Mouse (Mus musculus): ENCODE results near the gene Thra. TPM values are rescaled to one million over a fixed set of nuclear protein-coding genes. Genes with fewer than 3 reads are reported as not detected.
A peak's percentile ranks its signal among the peaks of the same experiment; 100 is the strongest.

Thra gene
- polyA plus RNA-seq, 1 experiment from 2014 or later = 28.0 TPM

- 0 out of 2 replicates have a peak overlapping the region, but pooled peaks have one; percentile 34 for H3K4me3 ChIP-seq (ENCODE audit: low read length)
- peaks cover 53% of the 10 kb centered on the region for H3K4me1 ChIP-seq (ENCODE audit: control insufficient read depth, insufficient read depth, low read length)
- 30% methylated on average over 12 of the region's 12 CpGs for WGBS
Measured at GRCm38 (mm10) chr11:98776052-98776764, 35.8 kb downstream of the Thra start.

GRCm38 (mm10) chr11:98776843-98777590 lies 36.6 kb downstream of the Thra start:
- peak overlapping the region; percentile 15 for H3K4me2 ChIP-seq (replicated peaks; ENCODE audit: low read depth, low read length)
- H3K9ac ChIP-seq (ENCODE audit: low read depth, low read length) = peak overlapping the region; percentile 45; the same call in 1 of the 2 replicates
- ATAC-seq (ENCODE audit: low FRiP score, low TSS enrichment) = peak; percentile 23
- H3K4me1 ChIP-seq (ENCODE audit: control insufficient read depth, insufficient read depth, low read length) = peaks cover 61% of the 10 kb centered on the region
- no peak overlapping the region for H3K4me3 ChIP-seq (ENCODE audit: low read length)
- H3K27ac ChIP-seq (ENCODE audit: low read depth, low read length) = peak overlapping the region; percentile 94
- no peaks in the 10 kb centered on the region for H3K9me3 ChIP-seq (ENCODE audit: control insufficient read depth, low read length)
- WGBS = 7% methylated on average over 9 of the region's 9 CpGs
- H3K27me3 ChIP-seq (ENCODE audit: control insufficient read depth, insufficient read depth, low read length) = no peaks in the 10 kb centered on the region
- no peaks in the 10 kb centered on the region for H3K36me3 ChIP-seq (ENCODE audit: control insufficient read depth, insufficient read depth, low read length)

More at GRCm38 (mm10) chr11:98776052-98776764, 35.8 kb downstream of the Thra start:
- Histone ChIP-seq H3K36me3 (ENCODE audit: control insufficient read depth, insufficient read depth, low read length) (no peaks in the 10 kb centered on the region), H3K27me3 (ENCODE audit: control insufficient read depth, insufficient read depth, low read length) (no peaks in the 10 kb centered on the region), H3K27ac (ENCODE audit: low read depth, low read length) (peak overlapping the region; percentile 94), H3K9me3 (ENCODE audit: control insufficient read depth, low read length) (no peaks in the 10 kb centered on the region), H3K9ac (ENCODE audit: low read depth, low read length) (peak overlapping the region; percentile 23; the same call in 1 of the 2 replicates), H3K4me2 (replicated peaks; ENCODE audit: low read depth, low read length) (peak overlapping the region; percentile 77)
- ATAC-seq (ENCODE audit: low FRiP score, low TSS enrichment) = no peak

GRCm38 (mm10) chr11:98777888-98778287 lies 37.5 kb downstream of the Thra start:
- ATAC-seq (ENCODE audit: low FRiP score, low TSS enrichment) = no peak
- no peaks in the 10 kb centered on the region for H3K9me3 ChIP-seq (ENCODE audit: control insufficient read depth, low read length)
- no peaks in the 10 kb centered on the region for H3K36me3 ChIP-seq (ENCODE audit: control insufficient read depth, insufficient read depth, low read length)
- no peak overlapping the region for H3K9ac ChIP-seq (ENCODE audit: low read depth, low read length)
- H3K4me2 ChIP-seq (replicated peaks; ENCODE audit: low read depth, low read length) = no peak overlapping the region
- H3K27me3 ChIP-seq (ENCODE audit: control insufficient read depth, insufficient read depth, low read length) = no peaks in the 10 kb centered on the region
- peak overlapping the region; percentile 94 for H3K27ac ChIP-seq (ENCODE audit: low read depth, low read length)
- H3K4me1 ChIP-seq (ENCODE audit: control insufficient read depth, insufficient read depth, low read length) = peaks cover 66% of the 10 kb centered on the region
- no peak overlapping the region for H3K4me3 ChIP-seq (ENCODE audit: low read length)

- ATAC-seq (ENCODE audit: low FRiP score, low TSS enrichment) = peak; percentile 19; the same call in 1 of the 2 replicates
- Histone ChIP-seq H3K4me1 (ENCODE audit: control insufficient read depth, insufficient read depth, low read length) (peaks cover 67% of the 10 kb centered on the region), H3K4me3 (ENCODE audit: low read length) (no peak overlapping the region), H3K36me3 (ENCODE audit: control insufficient read depth, insufficient read depth, low read length) (no peaks in the 10 kb centered on the region), H3K4me2 (replicated peaks; ENCODE audit: low read depth, low read length) (peak overlapping the region; percentile 27), H3K9ac (ENCODE audit: low read depth, low read length) (peak overlapping the region; percentile 31; the same call in 1 of the 2 replicates), H3K9me3 (ENCODE audit: control insufficient read depth, low read length) (no peaks in the 10 kb centered on the region), H3K27me3 (ENCODE audit: control insufficient read depth, insufficient read depth, low read length) (no peaks in the 10 kb centered on the region), H3K27ac (ENCODE audit: low read depth, low read length) (peak overlapping the region; percentile 98)
- WGBS = 13% methylated on average over 12 of the region's 14 CpGs
Measured at GRCm38 (mm10) chr11:98781851-98782512, 41.5 kb downstream of the Thra start.

- Histone ChIP-seq H3K9ac (ENCODE audit: low read depth, low read length) (peak overlapping the region; percentile 19), H3K4me3 (ENCODE audit: low read length) (peak overlapping the region; percentile 6; the same call in 1 of the 2 replicates), H3K4me1 (ENCODE audit: control insufficient read depth, insufficient read depth, low read length) (peaks cover 70% of the 10 kb centered on the region), H3K36me3 (ENCODE audit: control insufficient read depth, insufficient read depth, low read length) (no peaks in the 10 kb centered on the region), H3K9me3 (ENCODE audit: control insufficient read depth, low read length) (no peaks in the 10 kb centered on the region), H3K27me3 (ENCODE audit: control insufficient read depth, insufficient read depth, low read length) (no peaks in the 10 kb centered on the region), H3K4me2 (replicated peaks; ENCODE audit: low read depth, low read length) (peak overlapping the region; percentile 27), H3K27ac (ENCODE audit: low read depth, low read length) (peak overlapping the region; percentile 98)
- WGBS = 2% methylated on average over 17 of the region's 17 CpGs
- no peak for ATAC-seq (ENCODE audit: low FRiP score, low TSS enrichment)
Measured at GRCm38 (mm10) chr11:98782651-98783235, 42.3 kb downstream of the Thra start.

GRCm38 (mm10) chr11:98783236-98783696 lies 42.8 kb downstream of the Thra start:
- Histone ChIP-seq H3K27ac (ENCODE audit: low read depth, low read length) (peak overlapping the region; percentile 98), H3K4me2 (replicated peaks; ENCODE audit: low read depth, low read length) (peak overlapping the region; percentile 27), H3K4me3 (ENCODE audit: low read length) (peak overlapping the region; percentile 1; the same call in 1 of the 2 replicates), H3K9me3 (ENCODE audit: control insufficient read depth, low read length) (no peaks in the 10 kb centered on the region), H3K36me3 (ENCODE audit: control insufficient read depth, insufficient read depth, low read length) (no peaks in the 10 kb centered on the region), H3K27me3 (ENCODE audit: control insufficient read depth, insufficient read depth, low read length) (no peaks in the 10 kb centered on the region), H3K4me1 (ENCODE audit: control insufficient read depth, insufficient read depth, low read length) (peaks cover 67% of the 10 kb centered on the region), H3K9ac (ENCODE audit: low read depth, low read length) (peak overlapping the region; percentile 19)
- ATAC-seq (ENCODE audit: low FRiP score, low TSS enrichment) = peak; percentile 30; the same call in 1 of the 2 replicates
- 1% methylated on average over 20 of the region's 20 CpGs for WGBS

- H3K9me3 ChIP-seq (ENCODE audit: control insufficient read depth, low read length) = no peaks in the 10 kb centered on the region
- no peak for ATAC-seq (ENCODE audit: low FRiP score, low TSS enrichment)
- H3K4me2 ChIP-seq (replicated peaks; ENCODE audit: low read depth, low read length) = no peak overlapping the region
- H3K9ac ChIP-seq (ENCODE audit: low read depth, low read length) = no peak overlapping the region
- no peaks in the 10 kb centered on the region for H3K27me3 ChIP-seq (ENCODE audit: control insufficient read depth, insufficient read depth, low read length)
- H3K27ac ChIP-seq (ENCODE audit: low read depth, low read length) = peak overlapping the region; percentile 98
- no peaks in the 10 kb centered on the region; the same call in 1 of the 2 replicates for H3K36me3 ChIP-seq (ENCODE audit: control insufficient read depth, insufficient read depth, low read length)
- peaks cover 67% of the 10 kb centered on the region for H3K4me1 ChIP-seq (ENCODE audit: control insufficient read depth, insufficient read depth, low read length)
- 64% methylated on average over 4 of the region's 4 CpGs for WGBS
- H3K4me3 ChIP-seq (ENCODE audit: low read length) = no peak overlapping the region
Measured at GRCm38 (mm10) chr11:98784139-98784538, 43.7 kb downstream of the Thra start.

- no peaks in the 10 kb centered on the region; the same call in 1 of the 2 replicates for H3K36me3 ChIP-seq (ENCODE audit: control insufficient read depth, insufficient read depth, low read length)
- no peak overlapping the region for H3K4me3 ChIP-seq (ENCODE audit: low read length)
- H3K27me3 ChIP-seq (ENCODE audit: control insufficient read depth, insufficient read depth, low read length) = no peaks in the 10 kb centered on the region
- peak overlapping the region; percentile 95 for H3K27ac ChIP-seq (ENCODE audit: low read depth, low read length)
- H3K4me1 ChIP-seq (ENCODE audit: control insufficient read depth, insufficient read depth, low read length) = peaks cover 63% of the 10 kb centered on the region
- no peak overlapping the region; the same call in 1 of the 2 replicates for H3K4me2 ChIP-seq (replicated peaks; ENCODE audit: low read depth, low read length)
- no peak for ATAC-seq (ENCODE audit: low FRiP score, low TSS enrichment)
- 47% methylated on average over 10 of the region's 10 CpGs for WGBS
- no peak overlapping the region for H3K9ac ChIP-seq (ENCODE audit: low read depth, low read length)
- H3K9me3 ChIP-seq (ENCODE audit: control insufficient read depth, low read length) = no peaks in the 10 kb centered on the region
Measured at GRCm38 (mm10) chr11:98785214-98785613, 44.8 kb downstream of the Thra start.
